Comparison of ENCODE assay signal across 9 mouse cellular contexts in the genomic region with DNA sequence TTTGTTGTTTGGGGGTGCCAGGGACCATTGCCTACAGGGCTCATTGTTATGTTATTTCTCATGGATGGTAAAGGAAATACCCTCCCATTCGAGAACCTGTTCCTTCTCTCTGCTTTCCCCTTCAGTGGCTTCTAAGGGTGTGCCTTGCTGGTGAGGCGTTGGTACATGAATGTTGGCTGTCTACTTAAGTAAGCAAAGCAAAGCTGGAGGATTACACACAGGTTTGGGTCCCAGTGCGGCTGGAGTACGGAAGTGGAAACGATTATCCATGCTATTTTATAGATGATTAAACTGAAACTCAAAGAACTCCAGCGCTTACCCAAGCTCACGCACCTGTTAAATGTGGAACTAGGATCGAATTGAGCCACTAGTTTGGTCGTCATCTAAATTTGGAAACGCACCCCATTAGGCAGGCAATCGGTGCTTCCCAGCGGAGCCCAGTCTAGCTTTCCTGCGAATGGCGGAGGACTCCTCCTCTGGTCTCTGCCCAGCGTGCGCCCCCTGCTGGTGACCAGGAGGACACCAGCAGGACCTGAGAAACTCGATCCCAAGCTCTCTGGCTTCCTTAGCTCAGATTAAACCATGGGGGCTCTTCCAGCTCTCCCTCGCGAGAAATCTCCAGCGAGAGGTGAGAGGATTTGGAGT. TPM values are rescaled to one million over a fixed set of nuclear protein-coding genes. Genes with fewer than 3 reads are reported as not detected.
A peak's percentile ranks its signal among the peaks of the same experiment; 100 is the strongest.
DNase-seq lines count a peak whose midpoint lies in the region; ATAC-seq and TF ChIP-seq lines count a peak whose summit lies in the region.
"Had no signal": no experiment of that assay in that cellular context is flagged by ENCODE, and none has a peak within 500 bp of the region (broad histone marks: within the 10 kb centered on the region; RNA-seq: fewer than 3 reads in every experiment).

No protein-coding gene starts in this region.

- peak; percentile 90 for ATAC-seq in embryonic facial prominence, embryonic 14.5 days (ENCODE audit: low read depth)
- ATAC-seq in limb, embryonic 14.5 days (ENCODE audit: low FRiP score, low read depth), result peak; percentile 80
- ATAC-seq in midbrain, embryonic 16.5 days, result peak; percentile 74

- H3K27me3 ChIP-seq in embryonic facial prominence, embryonic 14.5 days (replicated peaks; ENCODE audit: control insufficient read depth, insufficient read depth, low read length), result no peaks in the 10 kb centered on the region
- no peaks in the 10 kb centered on the region for H3K27me3 ChIP-seq in limb, embryonic 14.5 days (ENCODE audit: control insufficient read depth, insufficient read depth, low read length)
- H3K27me3 ChIP-seq in midbrain, embryonic 16.5 days (ENCODE audit: control insufficient read depth, insufficient read depth, low read depth, low read length), result 0 out of 2 replicates have a peak, but pooled peaks cover 4% of the 10 kb centered on the region
- no peaks in the 10 kb centered on the region for H3K27me3 ChIP-seq in spleen, adult 2 months (ENCODE audit: control insufficient read depth, insufficient read depth, low read length)

- peaks cover 1% of the 10 kb centered on the region; the same call in 1 of the 2 replicates for H3K4me1 ChIP-seq in bone marrow, adult 2 months (ENCODE audit: control insufficient read depth, insufficient read depth, low read length)
- peaks cover 17% of the 10 kb centered on the region; the same call in 1 of the 2 replicates for H3K4me1 ChIP-seq in embryonic facial prominence, embryonic 14.5 days (ENCODE audit: control insufficient read depth, insufficient read depth, low read length)
- peaks cover 16% of the 10 kb centered on the region for H3K4me1 ChIP-seq in limb, embryonic 14.5 days (ENCODE audit: control insufficient read depth, insufficient read depth, low read length)
- peaks cover 22% of the 10 kb centered on the region for H3K4me1 ChIP-seq in midbrain, embryonic 16.5 days (ENCODE audit: control insufficient read depth, insufficient read depth, low read length)
- no peaks in the 10 kb centered on the region; the same call in 1 of the 2 replicates for H3K4me1 ChIP-seq in spleen, adult 2 months (ENCODE audit: control insufficient read depth, insufficient read depth, insufficient read length)

- DNase-seq in 3T3-L1 (ENCODE audit: low read depth, low spot score), result peak; percentile 48
- DNase-seq in embryonic facial prominence, embryonic 14.5 days (ENCODE audit: low spot score), result peak; percentile 92
- peak; percentile 74 to 83 for DNase-seq in heart, adult 9 months (ENCODE audit: low spot score in 2 of 2)
- DNase-seq in kidney, adult 9 months, result peak; percentile 71
- DNase-seq in limb, embryonic 14.5 days (ENCODE audit: low spot score), result peak; percentile 90
- peak; percentile 21 to 64 for DNase-seq in spleen, adult 2 months (ENCODE audit: low read depth in 1 of 2, low spot score in 2 of 2)

- TF ChIP-seq POLR2A in bone marrow, adult 2 months (IDR thresholded peaks at IDR 0.05; ENCODE audit: borderline replicate concordance, control insufficient read depth, low read depth, low read length), result no peak
- no peak for TF ChIP-seq POLR2A in limb, embryonic 14.5 days (IDR thresholded peaks at IDR 0.05; ENCODE audit: borderline replicate concordance, extremely low read depth, insufficient read depth, insufficient read length)
- TF ChIP-seq POLR2A in spleen, adult 2 months (IDR thresholded peaks at IDR 0.05; ENCODE audit: low read depth, low read length), result no peak

- 1% methylated on average over 20 of the region's 20 CpGs for WGBS in bone marrow, adult 2 months
- under 1% methylated on average over 20 of the region's 20 CpGs for WGBS in embryonic facial prominence, embryonic 14.5 days
- WGBS in limb, embryonic 14.5 days, result under 1% methylated on average over 20 of the region's 20 CpGs
- under 1% methylated on average over 20 of the region's 20 CpGs for WGBS in midbrain, embryonic 16.5 days
- WGBS in spleen, adult 2 months, result 1% methylated on average over 20 of the region's 20 CpGs

- H3K4me3 ChIP-seq in bone marrow, adult 2 months (replicated peaks; ENCODE audit: control insufficient read depth, low read depth, low read length), result peak overlapping the region; percentile 59
- peak overlapping the region; percentile 34 for H3K4me3 ChIP-seq in embryonic facial prominence, embryonic 14.5 days (ENCODE audit: low read depth, low read length)
- peak overlapping the region; percentile 37 for H3K4me3 ChIP-seq in limb, embryonic 14.5 days (replicated peaks; ENCODE audit: low read length)
- H3K4me3 ChIP-seq in midbrain, embryonic 16.5 days (ENCODE audit: low read depth, low read length), result peak overlapping the region; percentile 34
- peak overlapping the region; percentile 37 for H3K4me3 ChIP-seq in spleen, adult 2 months (ENCODE audit: extremely low read depth, insufficient read depth, insufficient read length)

- H3K9me3 ChIP-seq in embryonic facial prominence, embryonic 14.5 days (ENCODE audit: control insufficient read depth, low read length), result no peaks in the 10 kb centered on the region
- H3K9me3 ChIP-seq in limb, embryonic 14.5 days (ENCODE audit: control insufficient read depth, low read length), result no peaks in the 10 kb centered on the region
- no peaks in the 10 kb centered on the region for H3K9me3 ChIP-seq in midbrain, embryonic 16.5 days (replicated peaks; ENCODE audit: control insufficient read depth, low read length, poor library complexity, severe bottlenecking)

- H3K4me2 ChIP-seq in embryonic facial prominence, embryonic 14.5 days (ENCODE audit: low read depth, low read length), result peak overlapping the region; percentile 62
- H3K4me2 ChIP-seq in limb, embryonic 14.5 days (replicated peaks; ENCODE audit: low read depth, low read length, severe bottlenecking), result peak overlapping the region; percentile 69
- H3K4me2 ChIP-seq in midbrain, embryonic 16.5 days (ENCODE audit: low read length), result peak overlapping the region; percentile 73

- TF ChIP-seq CTCF in bone marrow, adult 2 months (IDR thresholded peaks at IDR 0.05; ENCODE audit: control insufficient read depth, insufficient read depth, low read length), result peak; percentile 89
- TF ChIP-seq CTCF in spleen, adult 2 months (IDR thresholded peaks at IDR 0.05; ENCODE audit: extremely low read depth, insufficient read depth, insufficient read length, insufficient replicate concordance), result peak; percentile 98

- peak overlapping the region; percentile 9; the same call in 1 of the 2 replicates for H3K9ac ChIP-seq in embryonic facial prominence, embryonic 14.5 days (ENCODE audit: low read depth, low read length)
- H3K9ac ChIP-seq in limb, embryonic 14.5 days (ENCODE audit: low read depth, low read length, severe bottlenecking), result peak overlapping the region; percentile 25
- peak overlapping the region; percentile 49; the same call in 1 of the 2 replicates for H3K9ac ChIP-seq in midbrain, embryonic 16.5 days (ENCODE audit: low read depth, low read length)

- H3K27ac ChIP-seq in bone marrow, adult 2 months (ENCODE audit: control insufficient read depth, insufficient read depth, low read depth, low read length, poor library complexity), result no peak overlapping the region
- peak overlapping the region; percentile 47 for H3K27ac ChIP-seq in embryonic facial prominence, embryonic 14.5 days (replicated peaks; ENCODE audit: low read depth, low read length)
- H3K27ac ChIP-seq in limb, embryonic 14.5 days (replicated peaks; ENCODE audit: low read depth, low read length), result no peak overlapping the region; the same call in 1 of the 2 replicates
- peak overlapping the region; percentile 7; the same call in 1 of the 2 replicates for H3K27ac ChIP-seq in midbrain, embryonic 16.5 days (ENCODE audit: low read length)
- H3K27ac ChIP-seq in spleen, adult 2 months (ENCODE audit: insufficient read depth, low read length), result no peak overlapping the region

- no peaks in the 10 kb centered on the region for H3K36me3 ChIP-seq in embryonic facial prominence, embryonic 14.5 days (ENCODE audit: control insufficient read depth, insufficient read depth, low read length)
- H3K36me3 ChIP-seq in limb, embryonic 14.5 days (ENCODE audit: control insufficient read depth, insufficient read depth, low read length), result no peaks in the 10 kb centered on the region
- H3K36me3 ChIP-seq in midbrain, embryonic 16.5 days (ENCODE audit: control insufficient read depth, insufficient read depth, low read length), result no peaks in the 10 kb centered on the region
- no peaks in the 10 kb centered on the region for H3K36me3 ChIP-seq in spleen, adult 2 months (ENCODE audit: control insufficient read depth, insufficient read depth, low read length)
- H3K36me3 ChIP-seq: G1E had no signal

RNA-seq across cellular contexts. Expression of a gene that starts 5.3 kb away (rescaled TPM):
- polyA plus RNA-seq in bone marrow, adult 2 months (2011; ENCODE audit: insufficient read depth, insufficient read length, low replicate concordance, missing spikeins), result 1.0 and 1.6 TPM in 2 replicates
- polyA plus RNA-seq in embryonic facial prominence, embryonic 14.5 days (2014; fragmentation: Nextera tagmentation; extraction: Ambion mirVana), result 2.4 TPM in 2 replicates
- 4.4 and 5.0 TPM in 2 replicates for polyA plus RNA-seq in limb, embryonic 14.5 days (2012; rRNA removed)
- polyA plus RNA-seq in limb, embryonic 14.5 days (2014; fragmentation: Nextera tagmentation; extraction: Ambion mirVana), result 2.5 and 2.7 TPM in 2 replicates
- polyA plus RNA-seq in midbrain, embryonic 16.5 days (2015; fragmentation: Nextera tagmentation; extraction: Ambion mirVana), result 0.06 and 0.20 TPM in 2 replicates
- 1.1 and 1.6 TPM in 2 replicates for polyA plus RNA-seq in spleen, adult 2 months (2012; rRNA removed)
- polyA plus RNA-seq: G1E had no signal

Comparison
In these comparisons a context has a peak if more than half of its experiments do, and no peak if none do; other contexts are left out.
1. H3K27ac ChIP-seq: peak in embryonic facial prominence, embryonic 14.5 days (single experiment) and midbrain, embryonic 16.5 days (single experiment); none in bone marrow, adult 2 months (single experiment), limb, embryonic 14.5 days (single experiment) and spleen, adult 2 months (single experiment).
2. Peak in every context shown above with its lines, with median percentiles within 50 percentile points of each other: DNase-seq, H3K4me3 ChIP-seq, ATAC-seq, H3K4me2 ChIP-seq and H3K9ac ChIP-seq.